Mouse (Mus musculus): ENCODE data around the gene Anks3. TPM values are rescaled to one million over a fixed set of nuclear protein-coding genes. Genes with fewer than 3 reads are reported as not detected.

Gene Anks3
- polyA plus RNA-seq, 1 experiment: 1.9 TPM

- Histone ChIP-seq H3K4me1 (ENCODE audit: control insufficient read depth) (peaks cover 11% of the 10 kb centered on the region), H3K36me3 (ENCODE audit: control insufficient read depth) (peaks cover 30% of the 10 kb centered on the region)
Measured at GRCm38 (mm10) chr16:4907386-4907785, 56.6 kb downstream of the Anks3 start.

GRCm38 (mm10) chr16:4906559-4906958, 57.4 kb downstream of the Anks3 start:
- Histone ChIP-seq H3K9me3 (ENCODE audit: control insufficient read depth, low read length) (no peaks in the 10 kb centered on the region), H3K4me3 (replicated peaks) (no peak overlapping the region), H3K27me3 (ENCODE audit: control insufficient read depth) (no peaks in the 10 kb centered on the region), H3K4me1 (ENCODE audit: control insufficient read depth) (peaks cover 9% of the 10 kb centered on the region), H3K36me3 (ENCODE audit: control insufficient read depth) (peaks cover 24% of the 10 kb centered on the region)
- TF ChIP-seq GATA1 (IDR thresholded peaks at IDR 0.05; ENCODE audit: low read length) (no peak), TAL1 (IDR thresholded peaks at IDR 0.05; ENCODE audit: low read length) (no peak)

More at GRCm38 (mm10) chr16:4907386-4907785, 56.6 kb downstream of the Anks3 start:
- H3K9me3 ChIP-seq (ENCODE audit: control insufficient read depth, low read length): no peaks in the 10 kb centered on the region
- no peaks in the 10 kb centered on the region for H3K27me3 ChIP-seq (ENCODE audit: control insufficient read depth)
- TF ChIP-seq GATA1 (IDR thresholded peaks at IDR 0.05; ENCODE audit: low read length) (no peak), TAL1 (IDR thresholded peaks at IDR 0.05; ENCODE audit: low read length) (no peak)
- no peak overlapping the region for H3K4me3 ChIP-seq (replicated peaks)

- no peak overlapping the region for H3K4me3 ChIP-seq (replicated peaks)
- peaks cover 9% of the 10 kb centered on the region for H3K4me1 ChIP-seq (ENCODE audit: control insufficient read depth)
- no peaks in the 10 kb centered on the region for H3K27me3 ChIP-seq (ENCODE audit: control insufficient read depth)
- no peaks in the 10 kb centered on the region for H3K9me3 ChIP-seq (ENCODE audit: control insufficient read depth, low read length)
- TF ChIP-seq TAL1 (IDR thresholded peaks at IDR 0.05; ENCODE audit: low read length) (no peak), GATA1 (IDR thresholded peaks at IDR 0.05; ENCODE audit: low read length) (no peak)
- peaks cover 15% of the 10 kb centered on the region for H3K36me3 ChIP-seq (ENCODE audit: control insufficient read depth)
Measured at GRCm38 (mm10) chr16:4905591-4905990, 58.4 kb downstream of the Anks3 start.

GRCm38 (mm10) chr16:4904878-4905277, 59.1 kb downstream of the Anks3 start:
- Histone ChIP-seq H3K27me3 (ENCODE audit: control insufficient read depth) (no peaks in the 10 kb centered on the region), H3K9me3 (ENCODE audit: control insufficient read depth, low read length) (no peaks in the 10 kb centered on the region), H3K4me1 (ENCODE audit: control insufficient read depth) (peaks cover 9% of the 10 kb centered on the region), H3K36me3 (ENCODE audit: control insufficient read depth) (peaks cover 11% of the 10 kb centered on the region), H3K4me3 (replicated peaks) (no peak overlapping the region)
- no peak for TF ChIP-seq GATA1 (IDR thresholded peaks at IDR 0.05; ENCODE audit: low read length)
- no peak for TF ChIP-seq TAL1 (IDR thresholded peaks at IDR 0.05; ENCODE audit: low read length)

GRCm38 (mm10) chr16:4903491-4904102, 60.4 kb downstream of the Anks3 start:
- H3K27me3 ChIP-seq (ENCODE audit: control insufficient read depth): no peaks in the 10 kb centered on the region
- peaks cover 11% of the 10 kb centered on the region for H3K4me1 ChIP-seq (ENCODE audit: control insufficient read depth)
- no peak overlapping the region for H3K4me3 ChIP-seq (replicated peaks)
- peaks cover 4% of the 10 kb centered on the region for H3K36me3 ChIP-seq (ENCODE audit: control insufficient read depth)
- H3K9me3 ChIP-seq (ENCODE audit: control insufficient read depth, low read length): no peaks in the 10 kb centered on the region
- TF ChIP-seq TAL1 (IDR thresholded peaks at IDR 0.05; ENCODE audit: low read length) (no peak), GATA1 (IDR thresholded peaks at IDR 0.05; ENCODE audit: low read length) (no peak)

GRCm38 (mm10) chr16:4902390-4902789, 61.6 kb downstream of the Anks3 start:
- peaks cover 1% of the 10 kb centered on the region for H3K36me3 ChIP-seq (ENCODE audit: control insufficient read depth)
- H3K27me3 ChIP-seq (ENCODE audit: control insufficient read depth): no peaks in the 10 kb centered on the region
- TF ChIP-seq GATA1 (IDR thresholded peaks at IDR 0.05; ENCODE audit: low read length) (no peak), TAL1 (IDR thresholded peaks at IDR 0.05; ENCODE audit: low read length) (no peak)
- no peaks in the 10 kb centered on the region for H3K9me3 ChIP-seq (ENCODE audit: control insufficient read depth, low read length)
- H3K4me3 ChIP-seq (replicated peaks): no peak overlapping the region
- peaks cover 9% of the 10 kb centered on the region for H3K4me1 ChIP-seq (ENCODE audit: control insufficient read depth)

GRCm38 (mm10) chr16:4901167-4901566, 62.8 kb downstream of the Anks3 start:
- H3K4me3 ChIP-seq (replicated peaks): no peak overlapping the region
- no peaks in the 10 kb centered on the region for H3K9me3 ChIP-seq (ENCODE audit: control insufficient read depth, low read length)
- no peak for TF ChIP-seq GATA1 (IDR thresholded peaks at IDR 0.05; ENCODE audit: low read length)
- no peaks in the 10 kb centered on the region for H3K27me3 ChIP-seq (ENCODE audit: control insufficient read depth)
- no peaks in the 10 kb centered on the region for H3K36me3 ChIP-seq (ENCODE audit: control insufficient read depth)
- H3K4me1 ChIP-seq (ENCODE audit: control insufficient read depth): peaks cover 21% of the 10 kb centered on the region

- H3K27me3 ChIP-seq (ENCODE audit: control insufficient read depth): no peaks in the 10 kb centered on the region
- no peaks in the 10 kb centered on the region for H3K9me3 ChIP-seq (ENCODE audit: control insufficient read depth, low read length)
- H3K4me3 ChIP-seq (replicated peaks): no peak overlapping the region
- H3K4me1 ChIP-seq (ENCODE audit: control insufficient read depth): peaks cover 28% of the 10 kb centered on the region
- no peak for TF ChIP-seq TAL1 (IDR thresholded peaks at IDR 0.05; ENCODE audit: low read length)
- no peak for TF ChIP-seq GATA1 (IDR thresholded peaks at IDR 0.05; ENCODE audit: low read length)
- H3K36me3 ChIP-seq (ENCODE audit: control insufficient read depth): peaks cover under 1% of the 10 kb centered on the region; the same call in 1 of the 2 replicates
Measured at GRCm38 (mm10) chr16:4899711-4900110, 64.3 kb downstream of the Anks3 start.

GRCm38 (mm10) chr16:4898881-4899280, 65.1 kb downstream of the Anks3 start:
- Histone ChIP-seq H3K9me3 (ENCODE audit: control insufficient read depth, low read length) (no peaks in the 10 kb centered on the region), H3K27me3 (ENCODE audit: control insufficient read depth) (no peaks in the 10 kb centered on the region), H3K36me3 (ENCODE audit: control insufficient read depth) (peaks cover 2% of the 10 kb centered on the region; the same call in 1 of the 2 replicates), H3K4me3 (replicated peaks) (no peak overlapping the region), H3K4me1 (ENCODE audit: control insufficient read depth) (peaks cover 32% of the 10 kb centered on the region)
- TF ChIP-seq GATA1 (IDR thresholded peaks at IDR 0.05; ENCODE audit: low read length) (no peak), TAL1 (IDR thresholded peaks at IDR 0.05; ENCODE audit: low read length) (no peak)

All from erythroblast, embryonic 14.5 days (primary cell).